Mouse (Mus musculus) kidney, adult 18-20 months (tissue): ENCODE results near the gene Ptprg.
"Not testable (repeated sequence)": the region's sequence is repeated elsewhere in the genome, so short reads cannot be mapped to it uniquely, and the experiment has no call there.

Experiments used
- DNase-seq: peaks from one replicate; pipeline ENCODE4 v3.0.0; 2021

Gene Ptprg

GRCm38 (mm10) chr14:11988975-11989374, 435.6 kb downstream of the Ptprg start:
- DNase-seq = no peak

- DNase-seq = no peak
Measured at GRCm38 (mm10) chr14:11991151-11991550, 437.8 kb downstream of the Ptprg start.

GRCm38 (mm10) chr14:11992111-11992510, 438.8 kb downstream of the Ptprg start:
- DNase-seq = no peak

GRCm38 (mm10) chr14:11992534-11992933, 439.2 kb downstream of the Ptprg start:
- no peak for DNase-seq

GRCm38 (mm10) chr14:11997555-11997954, 444.2 kb downstream of the Ptprg start:
- DNase-seq = no peak

GRCm38 (mm10) chr14:11998464-11998863, 445.1 kb downstream of the Ptprg start:
- DNase-seq = no peak

- DNase-seq = no peak
Measured at GRCm38 (mm10) chr14:12004061-12004460, 450.7 kb downstream of the Ptprg start.

GRCm38 (mm10) chr14:12011766-12012165, 458.4 kb downstream of the Ptprg start:
- no peak for DNase-seq

- DNase-seq = no peak
Measured at GRCm38 (mm10) chr14:12025812-12026728, 472.7 kb downstream of the Ptprg start.

GRCm38 (mm10) chr14:12027247-12027646, 473.9 kb downstream of the Ptprg start:
- no peak for DNase-seq

GRCm38 (mm10) chr14:12029926-12030325, 476.6 kb downstream of the Ptprg start:
- no peak for DNase-seq

GRCm38 (mm10) chr14:12036530-12037283, 483.4 kb downstream of the Ptprg start:
- no peak for DNase-seq

- DNase-seq = no peak
Measured at GRCm38 (mm10) chr14:12039743-12040142, 486.4 kb downstream of the Ptprg start.

GRCm38 (mm10) chr14:12041566-12041965, 488.2 kb downstream of the Ptprg start:
- no peak for DNase-seq

GRCm38 (mm10) chr14:12046226-12046882, 493.0 kb downstream of the Ptprg start:
- no peak for DNase-seq

- DNase-seq = no peak
Measured at GRCm38 (mm10) chr14:12047637-12048036, 494.3 kb downstream of the Ptprg start.

- DNase-seq = no peak
Measured at GRCm38 (mm10) chr14:12056912-12057524, 503.7 kb downstream of the Ptprg start.

GRCm38 (mm10) chr14:12057856-12058255, 504.5 kb downstream of the Ptprg start:
- DNase-seq = peak; percentile 37

GRCm38 (mm10) chr14:12059149-12059548, 505.8 kb downstream of the Ptprg start:
- no peak for DNase-seq

GRCm38 (mm10) chr14:12061313-12061712, 508.0 kb downstream of the Ptprg start:
- DNase-seq = not testable (repeated sequence)

- no peak for DNase-seq
Measured at GRCm38 (mm10) chr14:12062628-12063360, 509.5 kb downstream of the Ptprg start.

GRCm38 (mm10) chr14:12065001-12065400, 511.7 kb downstream of the Ptprg start:
- DNase-seq = no peak
